Mouse (Mus musculus) thymus, postnatal 4 days (tissue): Measurements from ENCODE around the gene Rps6kl1.

Source experiments
- DNase-seq: peaks from one replicate; pipeline ENCODE4 v3.0.0; 2021

The Rps6kl1 gene

GRCm38 (mm10) chr12:85136627-85137026, 14.4 kb downstream of the Rps6kl1 start:
- no peak for DNase-seq

- no peak for DNase-seq
These were observed 15.3 kb downstream of the Rps6kl1 start for GRCm38 (mm10) chr12:85135513-85136470.

GRCm38 (mm10) chr12:85134043-85134794, 16.8 kb downstream of the Rps6kl1 start:
- DNase-seq: no peak

- DNase-seq: no peak
These were observed 19.7 kb downstream of the Rps6kl1 start for GRCm38 (mm10) chr12:85131361-85131760.

GRCm38 (mm10) chr12:85129426-85129978, 21.6 kb downstream of the Rps6kl1 start:
- no peak for DNase-seq

- DNase-seq: no peak
These were observed 24.0 kb downstream of the Rps6kl1 start for GRCm38 (mm10) chr12:85126986-85127603.

- no peak for DNase-seq
These were observed 26.3 kb downstream of the Rps6kl1 start for GRCm38 (mm10) chr12:85124751-85125150.

GRCm38 (mm10) chr12:85123645-85124044, 27.4 kb downstream of the Rps6kl1 start:
- no peak for DNase-seq

- DNase-seq: peak; percentile 73
These were observed 27.9 kb downstream of the Rps6kl1 start for GRCm38 (mm10) chr12:85123108-85123530.

- DNase-seq: peak; percentile 77
These were observed 29.1 kb downstream of the Rps6kl1 start for GRCm38 (mm10) chr12:85121806-85122459.

GRCm38 (mm10) chr12:85115678-85116077, 35.4 kb downstream of the Rps6kl1 start:
- no peak for DNase-seq

- DNase-seq: no peak
These were observed 37.1 kb downstream of the Rps6kl1 start for GRCm38 (mm10) chr12:85113917-85114316.

- DNase-seq: no peak
These were observed 37.7 kb downstream of the Rps6kl1 start for GRCm38 (mm10) chr12:85113337-85113736.

GRCm38 (mm10) chr12:85112550-85113251, 38.4 kb downstream of the Rps6kl1 start:
- no peak for DNase-seq

GRCm38 (mm10) chr12:85110698-85111592, 40.1 kb downstream of the Rps6kl1 start, which contains the start of the genes Prox2 and Dlst:
Gene Prox2 (minus strand): TSS chr12:85110759.
Gene Dlst (plus strand): TSS chr12:85110833.
- peak; percentile 89 for DNase-seq

GRCm38 (mm10) chr12:85110011-85110697, 40.9 kb downstream of the Rps6kl1 start:
- DNase-seq: peak; percentile 60

- no peak for DNase-seq
These were observed 41.6 kb downstream of the Rps6kl1 start for GRCm38 (mm10) chr12:85109426-85109825.

GRCm38 (mm10) chr12:85108643-85109042, 42.4 kb downstream of the Rps6kl1 start:
- no peak for DNase-seq

GRCm38 (mm10) chr12:85106292-85106691, 44.8 kb downstream of the Rps6kl1 start:
- peak; percentile 21 for DNase-seq

GRCm38 (mm10) chr12:85104789-85105188, 46.3 kb downstream of the Rps6kl1 start:
- no peak for DNase-seq
